Mouse (Mus musculus): ENCODE results near the gene Nutf2. TPM values are rescaled to one million over a fixed set of nuclear protein-coding genes. Genes with fewer than 3 reads are reported as not detected.

Gene Nutf2
- polyA plus RNA-seq, 1 experiment from 2014 or later: 231 TPM

- no peak overlapping the region for H3K27ac ChIP-seq
- no peak overlapping the region for H3K4me2 ChIP-seq
- H3K9ac ChIP-seq: no peak overlapping the region
- no peak overlapping the region for H3K4me3 ChIP-seq
- H3K9me3 ChIP-seq: no peaks in the 10 kb centered on the region
- no peaks in the 10 kb centered on the region for H3K4me1 ChIP-seq
- ATAC-seq (ENCODE audit: borderline replicate concordance, extremely low read depth, low FRiP score, low TSS enrichment): no peak; the same call in 1 of the 2 replicates
- no peaks in the 10 kb centered on the region for H3K36me3 ChIP-seq
- WGBS: 30% methylated on average over 11 of the region's 11 CpGs
- no peaks in the 10 kb centered on the region for H3K27me3 ChIP-seq
Measured at GRCm38 (mm10) chr8:105835318-105835717, 25.1 kb upstream of the Nutf2 start.

- Histone ChIP-seq H3K4me1 (no peaks in the 10 kb centered on the region), H3K9me3 (no peaks in the 10 kb centered on the region), H3K9ac (no peak overlapping the region), H3K27me3 (no peaks in the 10 kb centered on the region), H3K36me3 (no peaks in the 10 kb centered on the region), H3K4me2 (no peak overlapping the region), H3K4me3 (no peak overlapping the region), H3K27ac (no peak overlapping the region)
- ATAC-seq (ENCODE audit: borderline replicate concordance, extremely low read depth, low FRiP score, low TSS enrichment): no peak
- 82% methylated on average over 6 of the region's 6 CpGs for WGBS
Measured at GRCm38 (mm10) chr8:105836991-105837390, 23.4 kb upstream of the Nutf2 start.

DNA sequence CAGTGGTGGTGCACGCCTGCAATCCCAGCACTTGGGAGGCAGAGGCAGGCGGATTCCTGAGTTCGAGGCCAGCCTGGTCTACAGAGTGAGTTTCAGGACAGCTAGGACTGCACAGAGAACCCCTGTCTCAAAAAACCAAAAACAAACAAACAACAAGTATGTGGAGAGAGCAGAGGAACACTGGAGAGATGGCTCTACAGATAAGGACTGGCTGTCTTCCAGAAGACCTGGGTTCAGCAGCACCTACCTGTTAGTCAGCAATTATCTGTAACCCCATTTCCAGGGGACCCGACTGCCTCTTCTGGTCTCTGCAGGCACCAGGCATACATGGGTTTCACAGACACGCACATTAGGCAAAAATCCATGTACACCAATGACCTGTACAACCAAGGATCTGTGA is 21.2 kb upstream of the Nutf2 start:
- no peak overlapping the region for H3K9ac ChIP-seq
- peaks cover 8% of the 10 kb centered on the region for H3K36me3 ChIP-seq
- no peak overlapping the region for H3K4me2 ChIP-seq
- WGBS: 85% methylated on average over 5 of the region's 5 CpGs
- H3K4me3 ChIP-seq: no peak overlapping the region
- H3K4me1 ChIP-seq: no peaks in the 10 kb centered on the region
- ATAC-seq (ENCODE audit: borderline replicate concordance, extremely low read depth, low FRiP score, low TSS enrichment): no peak
- H3K27me3 ChIP-seq: no peaks in the 10 kb centered on the region
- no peak overlapping the region for H3K27ac ChIP-seq
- no peaks in the 10 kb centered on the region for H3K9me3 ChIP-seq

- no peaks in the 10 kb centered on the region for H3K27me3 ChIP-seq
- H3K4me2 ChIP-seq: no peak overlapping the region
- H3K9me3 ChIP-seq: no peaks in the 10 kb centered on the region
- ATAC-seq (ENCODE audit: borderline replicate concordance, extremely low read depth, low FRiP score, low TSS enrichment): no peak
- peaks cover 60% of the 10 kb centered on the region for H3K36me3 ChIP-seq
- H3K27ac ChIP-seq: no peak overlapping the region
- no peak overlapping the region for H3K4me3 ChIP-seq
- 88% methylated on average over 11 of the region's 11 CpGs for WGBS
- H3K4me1 ChIP-seq: peaks cover 7% of the 10 kb centered on the region
- H3K9ac ChIP-seq: no peak overlapping the region
Measured at GRCm38 (mm10) chr8:105846678-105847077, 13.7 kb upstream of the Nutf2 start.

DNA sequence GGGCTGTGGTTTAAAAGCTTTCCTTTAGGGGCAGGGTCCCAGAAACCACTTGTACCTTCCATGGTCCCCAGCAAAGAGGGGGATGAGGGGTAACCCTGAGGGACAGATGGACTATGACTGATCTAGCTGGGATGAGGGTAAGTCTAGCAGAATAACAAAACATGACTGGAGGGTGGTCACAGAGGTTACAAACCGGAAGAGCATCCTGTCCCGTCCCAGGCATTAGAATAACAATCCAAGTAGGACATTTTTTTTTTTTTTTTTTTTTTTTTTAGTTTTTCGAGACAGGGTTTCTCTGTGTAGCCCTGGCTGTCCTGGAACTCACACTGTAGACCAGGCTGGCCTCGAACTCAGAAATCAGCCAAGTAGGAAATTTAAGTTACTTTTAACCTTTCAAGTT is 10.4 kb upstream of the Nutf2 start:
- Histone ChIP-seq H3K27me3 (no peaks in the 10 kb centered on the region), H3K27ac (no peak overlapping the region), H3K4me3 (no peak overlapping the region), H3K9me3 (no peaks in the 10 kb centered on the region), H3K36me3 (peaks cover 44% of the 10 kb centered on the region), H3K4me1 (peaks cover 10% of the 10 kb centered on the region), H3K9ac (no peak overlapping the region), H3K4me2 (peak overlapping the region; percentile 43; the same call in 1 of the 2 replicates)
- ATAC-seq (ENCODE audit: borderline replicate concordance, extremely low read depth, low FRiP score, low TSS enrichment): no peak
- 71% methylated on average over 4 of the region's 4 CpGs for WGBS

DNA sequence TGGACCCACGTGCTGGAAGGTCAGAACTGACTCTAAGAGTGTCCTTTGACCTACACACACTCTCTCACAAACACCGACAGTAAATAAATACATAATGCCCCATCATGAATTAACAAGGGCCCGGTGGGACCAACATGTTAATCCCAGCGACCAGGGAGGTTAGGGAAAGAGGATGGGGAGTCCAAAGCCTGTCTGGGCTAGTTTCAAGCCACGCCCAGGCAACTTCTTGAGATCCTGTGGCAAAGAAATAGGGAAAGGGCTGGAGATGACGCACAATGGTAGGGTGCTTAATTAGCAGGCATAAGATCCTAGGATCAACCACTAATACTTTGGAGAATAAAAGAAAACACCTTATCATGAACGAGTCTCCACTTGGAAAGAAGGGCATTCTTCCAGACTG is 9.8 kb upstream of the Nutf2 start:
- Histone ChIP-seq H3K27me3 (no peaks in the 10 kb centered on the region), H3K27ac (no peak overlapping the region), H3K9me3 (no peaks in the 10 kb centered on the region), H3K9ac (no peak overlapping the region), H3K4me1 (peaks cover 10% of the 10 kb centered on the region), H3K4me3 (peak overlapping the region; percentile 13), H3K36me3 (peaks cover 38% of the 10 kb centered on the region), H3K4me2 (peak overlapping the region; percentile 43)
- ATAC-seq (ENCODE audit: borderline replicate concordance, extremely low read depth, low FRiP score, low TSS enrichment): no peak
- WGBS: 63% methylated on average over 7 of the region's 7 CpGs

DNA sequence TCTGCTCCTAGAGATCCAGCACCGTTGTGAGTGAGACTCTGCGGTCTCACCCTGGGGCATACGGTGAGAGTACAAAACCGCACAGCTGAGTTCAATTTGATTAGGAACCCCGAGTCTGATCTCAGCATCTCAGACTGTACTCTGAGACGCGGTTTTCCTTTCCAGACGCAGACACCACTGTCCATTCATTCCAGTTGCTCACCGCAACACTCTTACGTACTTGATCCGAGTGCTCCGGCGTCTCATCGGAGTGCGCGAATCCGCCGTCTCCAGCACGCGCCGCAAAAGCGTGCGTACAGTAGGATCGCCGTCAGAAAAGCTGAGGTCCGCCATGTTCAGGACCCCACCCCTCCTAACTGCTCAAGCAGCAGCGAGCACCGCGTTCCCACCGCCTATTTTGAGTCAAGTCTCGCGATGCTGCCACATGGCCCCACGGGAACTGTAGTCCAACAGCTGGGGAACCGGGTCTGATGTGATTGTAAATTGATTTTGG is 8.7 kb upstream of the Nutf2 start:
- Histone ChIP-seq H3K4me2 (peak overlapping the region; percentile 73), H3K9me3 (no peaks in the 10 kb centered on the region), H3K36me3 (peaks cover 27% of the 10 kb centered on the region), H3K9ac (peak overlapping the region; percentile 84), H3K4me3 (peak overlapping the region; percentile 75), H3K4me1 (peaks cover 20% of the 10 kb centered on the region), H3K27me3 (no peaks in the 10 kb centered on the region), H3K27ac (peak overlapping the region; percentile 74)
- peak; percentile 75 for ATAC-seq (ENCODE audit: borderline replicate concordance, extremely low read depth, low FRiP score, low TSS enrichment)
- WGBS: under 1% methylated on average over 34 of the region's 34 CpGs

DNA sequence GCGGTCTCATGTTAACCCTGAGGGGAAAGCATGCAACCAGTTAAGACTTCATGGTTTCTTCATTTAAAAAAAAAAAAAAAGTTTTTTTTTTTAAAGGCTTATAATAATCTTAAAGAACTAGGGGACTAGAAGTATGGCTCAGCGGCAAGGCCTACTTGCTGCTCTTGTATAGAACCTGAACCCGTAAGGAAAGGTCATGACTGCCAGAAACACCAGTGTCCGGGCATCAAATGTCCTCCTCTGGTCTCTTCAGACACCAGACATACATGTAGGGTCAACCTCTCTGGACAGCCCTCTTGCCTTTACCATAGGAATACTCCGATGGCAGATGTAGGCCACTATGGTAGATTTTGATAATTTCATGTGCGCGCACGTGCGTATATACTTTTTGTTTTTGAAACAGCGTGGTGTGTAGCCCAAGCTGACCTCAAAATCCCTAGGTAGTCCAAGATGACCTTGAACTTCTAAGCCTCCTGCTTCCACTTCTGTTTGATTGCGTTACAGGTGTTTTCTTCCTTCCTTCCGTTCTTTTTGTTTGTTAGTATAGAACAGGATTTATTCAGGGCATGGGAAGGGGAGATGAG is 8.1 kb upstream of the Nutf2 start:
- peak overlapping the region; percentile 73; the same call in 1 of the 2 replicates for H3K4me2 ChIP-seq
- H3K4me1 ChIP-seq: peaks cover 25% of the 10 kb centered on the region
- H3K9me3 ChIP-seq: no peaks in the 10 kb centered on the region
- peaks cover 22% of the 10 kb centered on the region for H3K36me3 ChIP-seq
- no peak for ATAC-seq (ENCODE audit: borderline replicate concordance, extremely low read depth, low FRiP score, low TSS enrichment)
- no peak overlapping the region for H3K27ac ChIP-seq
- no peak overlapping the region for H3K9ac ChIP-seq
- H3K27me3 ChIP-seq: no peaks in the 10 kb centered on the region
- peak overlapping the region; percentile 75; the same call in 1 of the 2 replicates for H3K4me3 ChIP-seq
- 78% methylated on average over 12 of the region's 12 CpGs for WGBS

GRCm38 (mm10) chr8:105853178-105853577 is 7.2 kb upstream of the Nutf2 start, which contains the start of gene Cenpt:
Gene Cenpt (minus strand): TSS chr8:105853278.
- ATAC-seq (ENCODE audit: borderline replicate concordance, extremely low read depth, low FRiP score, low TSS enrichment): no peak
- Histone ChIP-seq H3K9me3 (no peaks in the 10 kb centered on the region), H3K27me3 (no peaks in the 10 kb centered on the region), H3K4me2 (peak within 1 kb of the TSS; percentile 73; the same call in 1 of the 2 replicates), H3K27ac (no peak within 1 kb of the TSS), H3K36me3 (peaks cover 14% of the 10 kb centered on the region), H3K4me1 (peaks cover 34% of the 10 kb centered on the region), H3K9ac (no peak within 1 kb of the TSS), H3K4me3 (no peak within 1 kb of the TSS)
- WGBS: 87% methylated on average over 3 of the region's 3 CpGs

DNA sequence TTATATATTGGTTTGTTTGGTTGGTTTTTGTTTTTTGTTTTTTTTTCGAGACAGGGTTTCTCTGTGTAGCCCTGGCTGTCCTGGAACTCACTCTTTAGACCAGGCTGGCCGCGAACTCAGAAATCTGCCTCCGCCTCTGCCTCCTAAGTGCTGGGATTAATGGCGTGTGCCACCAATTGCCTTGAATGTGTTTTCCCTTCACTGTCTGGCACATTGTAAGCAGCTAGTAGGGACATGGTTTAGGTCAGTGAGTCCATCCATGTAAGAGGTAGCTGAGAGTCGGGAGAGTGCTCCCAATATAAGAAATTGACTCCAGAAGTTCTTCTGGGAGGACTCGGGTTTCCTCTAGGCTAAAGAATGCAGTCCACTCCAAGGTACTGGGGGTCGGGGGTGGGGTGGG is 6.1 kb upstream of the Nutf2 start:
- Histone ChIP-seq H3K27me3 (no peaks in the 10 kb centered on the region), H3K36me3 (peaks cover 2% of the 10 kb centered on the region; the same call in 1 of the 2 replicates), H3K4me1 (peaks cover 45% of the 10 kb centered on the region), H3K27ac (no peak overlapping the region), H3K4me3 (peak overlapping the region; percentile 94), H3K9me3 (no peaks in the 10 kb centered on the region), H3K9ac (peak overlapping the region; percentile 86), H3K4me2 (peak overlapping the region; percentile 92)
- 21% methylated on average over 8 of the region's 8 CpGs for WGBS
- ATAC-seq (ENCODE audit: borderline replicate concordance, extremely low read depth, low FRiP score, low TSS enrichment): no peak

DNA sequence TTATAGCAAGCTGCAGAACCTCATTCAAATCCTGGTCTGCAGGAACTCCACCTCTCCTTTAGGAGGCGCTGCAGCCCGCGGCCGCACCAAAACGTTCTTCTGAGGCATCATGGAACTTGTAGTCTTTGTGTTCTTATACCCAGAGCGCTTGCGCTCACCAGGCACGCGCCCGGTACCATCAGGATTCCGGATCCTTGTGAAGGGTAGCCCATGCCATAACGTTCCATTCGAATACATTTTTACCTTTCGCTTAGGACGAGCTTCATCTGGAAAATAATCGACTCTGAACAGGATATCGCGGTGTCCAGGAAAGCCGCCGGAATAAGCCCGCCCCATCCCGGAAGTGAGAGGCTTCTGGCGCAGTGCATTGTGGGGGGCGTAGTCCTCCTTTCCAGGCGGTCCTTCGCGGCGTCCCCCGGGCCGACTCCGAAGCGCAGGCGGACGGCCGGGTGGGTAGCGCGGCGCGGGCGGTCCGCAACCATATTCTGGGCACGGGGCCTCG is 5.6 kb upstream of the Nutf2 start, which contains the start of gene Thap11:
Gene Thap11, plus strand, starts transcription at position 418 of the 502 bp plus-strand sequence.
- H3K4me3 ChIP-seq: peak within 1 kb of the TSS; percentile 94
- H3K36me3 ChIP-seq: no peaks in the 10 kb centered on the region
- ATAC-seq (ENCODE audit: borderline replicate concordance, extremely low read depth, low FRiP score, low TSS enrichment): peak; percentile 91
- peaks cover 49% of the 10 kb centered on the region for H3K4me1 ChIP-seq
- peak within 1 kb of the TSS; percentile 86 for H3K9ac ChIP-seq
- peak within 1 kb of the TSS; percentile 73 for H3K27ac ChIP-seq
- no peaks in the 10 kb centered on the region for H3K27me3 ChIP-seq
- under 1% methylated on average over 43 of the region's 43 CpGs for WGBS
- peak within 1 kb of the TSS; percentile 92 for H3K4me2 ChIP-seq
- no peaks in the 10 kb centered on the region for H3K9me3 ChIP-seq
